Mouse (Mus musculus): ENCODE data around the gene Wwox. TPM values are rescaled to one million over a fixed set of nuclear protein-coding genes. Genes with fewer than 3 reads are reported as not detected.

Gene Wwox
- total and polyA plus RNA-seq, 3 experiments, result 7.6 to 61.8 (median 12.2) TPM

GRCm38 (mm10) chr8:115024062-115024461 is 584.6 kb downstream of the Wwox start:
- H3K9me3 ChIP-seq (replicated peaks; ENCODE audit: insufficient read depth, low read length), result no peaks in the 10 kb centered on the region
- H3K27me3 ChIP-seq (ENCODE audit: control insufficient read depth in 1 of 2, insufficient read depth in 2 of 2, low read length in 2 of 2), result no peaks in the 10 kb centered on the region
- no peak overlapping the region for H3K4me3 ChIP-seq (ENCODE audit: control insufficient read depth in 1 of 2, insufficient read depth in 1 of 2, low read depth in 2 of 2, low read length in 2 of 2)
- no peak for TF ChIP-seq NRF1 (IDR thresholded peaks at IDR 0.05; ENCODE audit: insufficient read depth, low read depth, low read length, poor library complexity, severe bottlenecking)
- TF ChIP-seq NELFE (IDR thresholded peaks at IDR 0.05; ENCODE audit: low read depth, low read length), result no peak
- TF ChIP-seq TAL1 (IDR thresholded peaks at IDR 0.05; ENCODE audit: low read length), result no peak
- no peak for TF ChIP-seq HCFC1 (IDR thresholded peaks at IDR 0.05; ENCODE audit: low read depth, low read length)
- TF ChIP-seq ZNF384 (IDR thresholded peaks at IDR 0.05; ENCODE audit: low read depth, low read length), result no peak
- no peak for TF ChIP-seq RCOR1 (IDR thresholded peaks at IDR 0.05; ENCODE audit: low read depth, low read length)
- TF ChIP-seq USF2 (IDR thresholded peaks at IDR 0.05; ENCODE audit: borderline replicate concordance in 1 of 2, insufficient read depth in 1 of 2, low read depth in 1 of 2, low read length in 2 of 2), result no peak
- no peak for TF ChIP-seq CHD2 (IDR thresholded peaks at IDR 0.05; ENCODE audit: low read length)
- no peak for TF ChIP-seq SMC3 (IDR thresholded peaks at IDR 0.05; ENCODE audit: low read depth, low read length)
- TF ChIP-seq MYC (IDR thresholded peaks at IDR 0.05; ENCODE audit: low read depth, low read length), result no peak
- no peak for TF ChIP-seq RAD21 (IDR thresholded peaks at IDR 0.05; ENCODE audit: low read depth, low read length)
- TF ChIP-seq MAX (IDR thresholded peaks at IDR 0.05; ENCODE audit: low read length), result no peak
- TF ChIP-seq CHD1 (IDR thresholded peaks at IDR 0.05; ENCODE audit: low read depth, low read length), result no peak
- TF ChIP-seq MEF2A (IDR thresholded peaks at IDR 0.05; ENCODE audit: extremely low read depth, insufficient replicate concordance, low read depth, low read length, poor library complexity, severe bottlenecking), result no peak
- TF ChIP-seq ETS1 (IDR thresholded peaks at IDR 0.05; ENCODE audit: low read depth, low read length), result no peak
- H3K36me3 ChIP-seq (ENCODE audit: control insufficient read depth in 1 of 2, insufficient read depth in 2 of 2, low read length in 2 of 2), result no peaks in the 10 kb centered on the region
- no peaks in the 10 kb centered on the region for H3K4me1 ChIP-seq (ENCODE audit: control insufficient read depth in 1 of 2, insufficient read depth in 2 of 2, low read length in 2 of 2)
- H3K27ac ChIP-seq (ENCODE audit: control insufficient read depth, low read depth, low read length), result no peak overlapping the region
- H3K9ac ChIP-seq (ENCODE audit: control insufficient read depth, low read depth, low read length, poor library complexity, severe bottlenecking), result no peak overlapping the region
- no peaks in the 10 kb centered on the region for H3K79me2 ChIP-seq (ENCODE audit: control insufficient read depth, insufficient read depth, low read length, poor library complexity)
- no peak for DNase-seq (ENCODE audit: low read depth, low spot score)

- Histone ChIP-seq H3K4me3 (ENCODE audit: control insufficient read depth in 1 of 2, insufficient read depth in 1 of 2, low read depth in 2 of 2, low read length in 2 of 2) (no peak overlapping the region), H3K27me3 (ENCODE audit: control insufficient read depth in 1 of 2, insufficient read depth in 2 of 2, low read length in 2 of 2) (no peaks in the 10 kb centered on the region), H3K27ac (ENCODE audit: control insufficient read depth, low read depth, low read length) (no peak overlapping the region), H3K4me1 (ENCODE audit: control insufficient read depth in 1 of 2, insufficient read depth in 2 of 2, low read length in 2 of 2) (no peaks in the 10 kb centered on the region), H3K79me2 (ENCODE audit: control insufficient read depth, insufficient read depth, low read length, poor library complexity) (no peaks in the 10 kb centered on the region), H3K9me3 (replicated peaks; ENCODE audit: insufficient read depth, low read length) (no peaks in the 10 kb centered on the region), H3K36me3 (ENCODE audit: control insufficient read depth in 1 of 2, insufficient read depth in 2 of 2, low read length in 2 of 2) (no peaks in the 10 kb centered on the region), H3K9ac (ENCODE audit: control insufficient read depth, low read depth, low read length, poor library complexity, severe bottlenecking) (no peak overlapping the region)
- TF ChIP-seq POLR2AphosphoS5 (IDR thresholded peaks at IDR 0.05; ENCODE audit: borderline replicate concordance, low read depth, low read length) (no peak), CHD2 (IDR thresholded peaks at IDR 0.05; ENCODE audit: low read length) (no peak), NRF1 (IDR thresholded peaks at IDR 0.05; ENCODE audit: insufficient read depth, low read depth, low read length, poor library complexity, severe bottlenecking) (no peak), GATA1 (IDR thresholded peaks at IDR 0.05; ENCODE audit: low read depth, low read length) (no peak)
- no peak for DNase-seq (ENCODE audit: low read depth, low spot score)
Observed at GRCm38 (mm10) chr8:115025390-115026098, 586.1 kb downstream of the Wwox start.
